Mouse (Mus musculus) layer of hippocampus, postnatal 36 days (tissue): Measurements from ENCODE around the gene Cma2. TPM values are rescaled to one million over a fixed set of nuclear protein-coding genes. Genes with fewer than 3 reads are reported as not detected.

ENCODE experiments used
- total RNA-seq, 2 experiments: library from RNA; stranded (reverse); gene quantifications; 2 replicates each; pipeline ENCODE4 v1.2.3; 2021

Gene Cma2
- total RNA-seq, 2 experiments from 2014 or later: not detected

Other genes starting within 250 kb of the Cma2 start
- gene Tgm1, start 237.1 kb upstream of the Cma2 start, total RNA-seq: under 1 TPM in 1 of 2 experiments, not detected in 1; 0.28 TPM
- 10 to 100 TPM; 42.8 to 43.8 TPM for gene Rabggta, start 228.7 kb upstream of the Cma2 start, total RNA-seq
- gene Dhrs1, start 205.3 kb upstream of the Cma2 start, total RNA-seq: 10 to 100 TPM; 82.7 to 83.2 TPM
- gene Nop9, start 205.3 kb upstream of the Cma2 start, total RNA-seq: 10 to 100 TPM; 10.6 to 14.2 TPM
- gene Cideb, start 192.5 kb upstream of the Cma2 start, total RNA-seq: 1 to 10 TPM; 1.2 to 1.6 TPM
- gene Ltb4r2, start 189.6 kb upstream of the Cma2 start, total RNA-seq: under 1 TPM; 0.10 to 0.20 TPM
- not detected for gene Ltb4r1, start 185.0 kb upstream of the Cma2 start, total RNA-seq
- gene Adcy4, start 166.9 kb upstream of the Cma2 start, total RNA-seq: 1 to 10 TPM; 2.5 to 3.2 TPM
- 1 to 10 TPM; 1.1 to 1.9 TPM for gene Ripk3, start 162.1 kb upstream of the Cma2 start, total RNA-seq
- gene Nfatc4, start 127.8 kb upstream of the Cma2 start, total RNA-seq: 1 to 10 TPM; 1.2 to 1.9 TPM
- 1 to 10 TPM; 6.7 to 7.3 TPM for gene Nynrin, start 97.0 kb upstream of the Cma2 start, total RNA-seq
- gene Cbln3, start 66.6 kb upstream of the Cma2 start, total RNA-seq: under 1 TPM; 0.37 to 0.43 TPM
- gene Khnyn, start 66.0 kb upstream of the Cma2 start, total RNA-seq: 10 to 100 TPM; 10.6 to 11.7 TPM
- gene Sdr39u1, start 50.7 kb upstream of the Cma2 start, total RNA-seq: 10 to 100 TPM; 68.5 to 70.7 TPM
- gene Cma1, start 6.3 kb upstream of the Cma2 start, total RNA-seq: under 1 TPM; 0.42 to 0.96 TPM
- not detected for gene Mcpt1, start 67.0 kb downstream of the Cma2 start, total RNA-seq
- gene Mcpt9, start 79.5 kb downstream of the Cma2 start, total RNA-seq: not detected
- not detected for gene Mcpt2, start 91.1 kb downstream of the Cma2 start, total RNA-seq
- gene Mcpt4, start 111.3 kb downstream of the Cma2 start, total RNA-seq: under 1 TPM in 1 of 2 experiments, not detected in 1; 0.35 TPM
- gene Mcpt8, start 134.3 kb downstream of the Cma2 start, total RNA-seq: not detected
- not detected for gene Ctsg, start 151.6 kb downstream of the Cma2 start, total RNA-seq
- not detected for gene Gzme, start 169.6 kb downstream of the Cma2 start, total RNA-seq
- not detected for gene Gzmd, start 181.6 kb downstream of the Cma2 start, total RNA-seq
- not detected for gene Gzmg, start 208.6 kb downstream of the Cma2 start, total RNA-seq
- not detected for gene Gzmn, start 223.6 kb downstream of the Cma2 start, total RNA-seq